Mouse (Mus musculus): Measurements from ENCODE around the gene Cplx2.
A peak's percentile ranks its signal among the peaks of the same experiment; 100 is the strongest.

Gene Cplx2

DNA sequence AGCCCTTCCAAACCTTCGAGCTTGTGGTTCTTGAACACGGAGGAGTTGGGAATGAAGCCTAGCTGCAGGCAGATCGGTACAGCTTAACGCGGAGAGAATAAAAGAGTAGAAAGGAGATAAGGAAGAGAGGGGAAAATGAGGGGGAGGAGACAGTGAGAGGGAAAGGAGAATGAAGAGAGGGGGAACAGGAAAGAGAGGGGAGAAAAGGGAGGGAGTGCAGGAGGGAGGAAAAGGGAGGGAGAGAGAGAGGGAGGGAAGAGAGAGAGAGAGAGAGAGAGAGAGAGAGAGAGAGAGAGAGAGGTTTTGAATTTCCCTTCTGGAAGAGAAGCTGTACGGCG, at the start of gene Cplx2:
Gene Cplx2 (plus strand): TSS at position 301 of the 338 bp plus-strand sequence.
- no peak for DNase-seq (ENCODE audit: extremely low read depth, low read depth)

DNA sequence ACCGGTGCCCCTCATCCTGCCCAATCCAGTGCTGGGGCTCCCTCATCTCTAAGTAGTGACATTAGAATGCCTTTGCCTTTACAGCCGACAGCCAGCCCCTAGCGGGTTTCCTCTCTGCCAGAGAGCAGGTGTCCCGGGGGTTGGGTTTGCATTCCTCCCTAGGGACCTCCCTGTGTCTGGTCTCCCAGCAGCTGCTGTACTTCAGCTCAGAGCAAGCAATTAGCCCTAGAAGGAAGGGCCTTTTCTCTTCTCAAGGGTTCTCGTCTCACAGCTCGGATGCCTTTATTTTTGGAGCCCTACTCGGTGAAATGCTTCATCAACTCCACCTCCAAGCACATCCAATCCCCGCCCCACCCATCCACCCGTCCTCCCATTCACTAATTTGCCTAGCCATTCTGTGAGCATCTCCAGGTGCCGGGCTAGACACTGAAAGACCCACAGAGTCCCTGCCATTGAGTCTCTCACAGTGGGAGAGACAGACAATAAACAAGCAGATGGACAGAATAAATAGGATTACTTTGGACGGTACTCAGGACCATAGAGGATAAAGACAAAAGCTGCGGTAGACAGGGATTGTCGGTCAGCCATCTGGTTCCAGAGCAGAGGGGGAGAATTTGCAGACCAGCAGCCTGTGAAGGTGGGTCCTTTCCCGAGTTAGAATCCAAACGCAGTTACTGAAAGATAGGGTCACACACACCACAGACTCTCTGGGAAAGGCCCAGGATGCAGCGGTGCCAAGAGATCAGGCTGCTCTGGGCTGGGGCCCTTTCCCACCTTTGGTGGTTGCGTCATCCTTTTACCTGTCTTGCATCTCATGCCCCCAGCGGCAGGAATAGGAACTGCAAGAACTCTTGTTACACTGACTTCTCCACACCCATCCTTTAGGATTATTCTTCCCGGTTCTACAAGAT, 48.5 kb upstream of the Cplx2 start:
- no peak for DNase-seq (ENCODE audit: extremely low read depth, low read depth)

DNA sequence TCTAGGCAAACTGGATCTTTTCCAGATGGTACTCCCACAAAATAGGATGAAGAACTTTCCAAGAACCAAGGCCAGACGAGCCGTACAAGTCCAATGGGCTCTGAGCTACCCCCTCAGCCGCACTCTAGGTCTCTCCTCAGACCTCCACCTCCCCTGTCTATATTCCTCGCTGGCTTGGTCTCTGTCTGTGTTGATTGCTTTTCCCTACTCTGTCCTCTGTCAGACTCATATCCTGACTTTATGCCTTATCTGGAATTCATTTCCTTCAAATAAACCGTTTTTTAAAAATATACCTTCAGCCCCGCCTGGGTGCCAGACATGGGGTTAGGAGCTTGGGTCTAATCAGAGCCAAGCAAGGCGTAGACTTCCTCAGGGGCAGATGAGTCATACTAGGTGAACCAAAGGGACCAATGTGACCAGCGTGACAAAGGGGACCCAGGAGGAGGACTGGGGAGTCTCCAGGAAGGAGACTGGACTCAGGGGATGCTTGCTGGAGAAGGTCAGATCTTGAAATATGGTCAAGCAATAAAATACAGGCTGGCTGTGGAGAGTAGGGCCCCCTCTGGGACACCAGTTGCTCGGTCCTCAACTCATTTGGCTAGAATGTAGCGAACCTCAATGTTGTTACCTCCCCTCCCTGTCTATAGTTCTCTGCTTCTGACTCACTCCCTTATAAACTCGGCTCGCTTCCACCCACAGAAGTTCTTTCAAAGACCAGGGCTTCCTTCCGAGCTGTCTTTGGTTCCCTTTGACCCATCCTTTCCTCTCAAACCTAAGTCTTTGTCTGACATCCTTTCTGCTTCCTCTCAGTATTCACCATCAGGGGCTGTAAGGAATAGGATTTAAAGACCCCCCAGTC, 47.6 kb upstream of the Cplx2 start:
- DNase-seq (ENCODE audit: extremely low read depth, low read depth): peak; percentile 85

DNA sequence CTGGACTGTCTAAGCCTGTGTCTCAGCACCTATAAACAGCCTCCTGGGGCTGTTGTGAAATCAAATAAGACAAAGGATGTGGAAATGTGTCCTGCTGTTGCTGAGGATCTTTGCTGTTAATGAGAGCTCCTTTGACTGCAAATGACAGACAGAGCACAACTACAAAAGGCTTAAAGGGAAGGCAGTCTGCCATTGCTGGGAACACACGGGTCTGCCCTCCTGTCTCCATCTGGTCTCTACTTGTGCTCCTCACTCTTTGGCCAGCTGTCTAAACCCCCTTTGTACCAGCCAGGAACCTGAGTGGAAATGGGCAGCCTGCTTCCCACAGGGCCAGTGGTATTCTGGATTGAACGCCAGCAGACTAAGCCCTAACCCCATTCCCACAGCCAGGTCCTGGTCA, 47.0 kb upstream of the Cplx2 start:
- no peak for DNase-seq (ENCODE audit: extremely low read depth, low read depth)

DNA sequence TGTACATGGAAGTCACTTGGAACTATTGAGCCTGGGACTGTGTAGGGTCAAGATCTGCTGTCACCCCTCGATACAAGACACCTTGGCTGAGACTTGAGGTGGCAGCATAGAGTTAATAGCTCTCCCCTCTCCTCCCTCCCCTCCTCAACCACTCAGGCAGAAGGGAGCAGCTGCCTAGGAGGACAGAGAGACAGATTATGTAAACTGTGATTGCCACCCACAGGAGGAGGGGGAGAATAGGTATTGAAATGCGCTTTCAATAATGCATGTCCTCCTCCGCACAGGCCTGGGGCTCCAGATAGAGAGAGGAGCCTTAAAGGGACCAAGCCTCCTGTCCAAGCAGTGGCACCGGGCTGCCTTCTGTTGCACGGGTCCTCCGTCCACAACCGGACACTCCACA, 45.3 kb upstream of the Cplx2 start:
- no peak for DNase-seq (ENCODE audit: extremely low read depth, low read depth)

DNA sequence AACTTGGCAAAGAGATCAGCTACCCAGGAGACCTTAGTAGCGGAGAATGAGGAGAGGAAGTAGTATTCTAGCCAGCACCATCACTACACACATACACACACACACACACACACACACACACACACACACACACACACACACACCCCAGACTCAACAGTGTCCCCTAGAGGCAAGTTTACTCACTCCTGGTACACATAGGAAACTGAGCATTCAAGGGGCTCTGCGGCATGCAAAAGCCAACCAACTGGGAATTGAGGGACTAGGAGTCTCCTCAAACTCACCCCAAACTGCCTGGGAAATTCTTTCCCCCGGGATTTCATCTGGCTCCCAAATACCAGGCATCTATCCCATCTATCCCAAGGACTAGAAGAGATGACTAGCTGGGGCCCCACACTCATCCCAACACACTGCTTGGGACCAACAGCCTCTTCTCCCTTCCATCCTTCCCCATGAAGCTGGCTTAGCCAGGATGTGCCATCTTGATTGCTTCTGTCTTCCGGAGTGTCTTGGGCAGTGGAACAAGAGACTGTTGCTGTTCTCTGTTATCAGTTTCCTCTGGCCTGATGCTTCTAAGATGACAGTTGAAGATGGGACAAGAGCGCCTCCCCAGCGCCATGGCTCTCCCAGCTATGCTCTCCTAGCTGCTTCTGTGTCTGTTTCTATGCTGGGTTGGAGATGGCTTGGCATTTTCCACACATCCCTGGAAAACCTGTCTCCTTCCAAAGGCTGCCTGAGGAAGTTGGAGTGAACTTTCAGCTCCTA, 44.3 kb upstream of the Cplx2 start:
- no peak for DNase-seq (ENCODE audit: extremely low read depth, low read depth)

DNA sequence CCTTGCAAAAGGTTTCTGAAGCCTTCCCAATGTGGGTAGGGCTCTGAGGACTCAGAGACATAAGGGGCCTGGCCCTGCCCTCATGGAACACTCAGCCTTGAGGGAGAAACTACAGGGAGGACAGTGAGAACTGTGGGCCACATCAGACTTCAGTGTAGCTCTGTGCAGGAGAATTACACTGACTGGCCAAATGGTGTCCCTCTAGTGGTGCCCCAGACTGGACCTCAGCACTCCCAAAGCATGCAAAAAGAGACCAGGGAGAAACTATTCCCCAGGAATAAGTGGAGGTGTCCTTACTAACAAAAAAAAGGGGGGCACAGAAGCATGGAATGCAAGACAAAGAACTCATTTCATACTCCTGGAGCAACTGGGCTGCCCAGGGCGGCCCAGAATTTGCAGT, 43.1 kb upstream of the Cplx2 start:
- DNase-seq (ENCODE audit: extremely low read depth, low read depth): no peak

DNA sequence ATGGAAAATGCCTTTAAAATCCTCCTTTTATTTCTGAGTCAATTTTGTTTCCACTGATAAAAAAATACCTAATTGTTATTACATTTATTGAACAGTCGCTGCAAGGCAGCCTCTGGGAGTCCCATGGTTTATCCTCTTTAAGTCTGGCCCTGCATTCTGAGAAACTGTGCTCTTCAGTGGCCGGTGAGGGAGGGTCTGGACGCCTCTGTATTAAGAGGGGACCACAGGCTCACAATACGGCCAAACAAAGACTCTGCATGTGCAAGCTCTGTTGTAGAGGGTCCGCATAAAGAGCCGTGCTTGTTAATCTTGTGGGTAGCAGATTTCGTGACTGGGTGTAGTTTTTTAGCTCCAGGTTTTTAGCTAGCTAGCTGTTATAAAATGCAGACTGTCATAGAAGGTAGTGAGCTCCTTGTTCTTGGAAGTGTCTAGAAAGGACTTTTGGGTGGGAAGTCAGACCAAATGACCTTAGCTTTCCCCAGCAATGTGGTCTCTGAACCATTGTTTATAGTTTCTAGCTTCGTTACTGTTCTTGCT, 42.1 kb upstream of the Cplx2 start:
- no peak for DNase-seq (ENCODE audit: extremely low read depth, low read depth)

DNA sequence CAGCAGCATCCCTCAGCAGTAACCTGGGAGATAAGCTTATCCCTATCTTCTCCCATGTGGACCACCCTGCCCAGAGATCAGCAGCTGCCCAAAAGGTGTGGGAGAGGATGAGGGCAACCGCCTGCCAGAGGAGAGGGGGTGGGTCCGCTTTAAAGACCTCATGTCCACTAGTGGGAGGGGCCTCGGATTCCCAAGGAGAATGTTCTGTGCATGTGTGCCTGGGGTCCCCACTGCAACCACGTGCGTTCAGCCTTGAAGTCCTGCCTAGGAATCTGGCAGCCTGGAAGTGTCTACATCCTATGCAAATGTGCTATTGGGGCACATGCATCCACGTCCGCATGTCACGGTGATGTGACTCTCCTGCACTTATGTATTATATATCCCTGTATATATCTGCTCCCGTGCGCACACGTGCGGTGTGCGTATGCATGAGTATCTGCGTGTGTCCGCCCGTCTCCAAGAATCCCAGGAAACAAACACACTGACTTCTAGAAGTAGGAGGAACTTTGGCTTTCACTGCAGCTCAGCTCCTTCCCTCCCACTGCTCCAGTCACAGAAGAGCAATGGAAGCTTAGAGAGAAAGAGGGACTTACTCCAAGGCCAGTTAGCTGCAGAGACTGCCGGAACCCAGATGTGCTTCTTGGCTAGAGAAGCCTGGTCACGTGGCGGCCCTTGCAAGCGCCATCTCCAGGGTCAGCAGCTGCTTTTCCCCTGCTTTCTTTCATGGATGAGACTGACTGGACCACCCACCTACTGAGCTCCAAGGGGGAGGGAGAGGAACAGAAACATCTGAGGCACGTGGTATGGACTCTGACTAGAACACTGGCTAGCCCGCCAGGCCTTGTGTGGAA, 39.1 kb upstream of the Cplx2 start:
- no peak for DNase-seq (ENCODE audit: extremely low read depth, low read depth)

DNA sequence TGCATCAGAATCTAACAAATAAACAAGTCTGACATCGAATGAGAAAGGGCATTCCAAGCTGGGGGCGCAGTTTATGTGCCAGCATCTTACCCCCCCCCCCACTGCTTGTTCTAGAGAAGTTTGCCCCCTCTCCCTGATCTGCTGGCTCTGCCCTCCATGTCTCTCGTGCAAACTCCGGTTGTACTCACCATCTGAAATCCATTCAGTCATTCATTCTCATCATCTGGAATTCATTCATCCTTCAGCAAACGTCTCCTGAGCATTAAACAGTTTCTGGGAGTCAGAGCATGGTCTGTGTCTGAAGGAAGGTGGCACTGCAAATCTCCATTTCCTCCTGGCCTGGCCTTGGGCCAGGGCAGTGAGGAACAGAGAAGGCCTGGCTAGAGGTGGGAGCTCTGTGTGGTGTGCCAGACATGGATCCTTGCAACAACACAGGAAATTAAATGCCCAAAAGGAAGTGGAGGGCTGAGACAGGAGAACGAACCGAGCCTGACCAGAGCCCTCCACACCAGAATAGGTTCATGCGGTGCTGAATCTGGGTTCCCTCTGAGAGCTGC, 38.1 kb upstream of the Cplx2 start:
- no peak for DNase-seq (ENCODE audit: extremely low read depth, low read depth)

DNA sequence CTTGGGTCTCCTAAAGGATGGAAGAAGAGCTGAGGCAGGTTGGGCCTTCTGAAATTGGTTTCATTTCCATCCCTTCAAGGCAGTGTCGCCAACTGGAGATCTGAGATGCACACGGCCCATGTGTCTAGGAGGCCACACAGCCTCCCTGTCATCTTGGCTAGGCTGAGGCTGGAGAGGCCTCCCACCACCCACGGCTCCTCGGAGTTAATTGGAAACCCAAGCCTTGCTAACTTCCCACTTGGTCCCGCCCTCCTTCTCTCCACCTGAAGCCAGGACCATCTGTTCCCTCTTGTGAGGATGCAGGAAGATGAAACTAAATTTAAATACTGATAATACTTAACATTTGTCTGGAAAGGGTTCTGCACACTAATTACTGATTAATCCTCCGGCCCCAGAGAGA, 34.1 kb upstream of the Cplx2 start:
- no peak for DNase-seq (ENCODE audit: extremely low read depth, low read depth)

DNA sequence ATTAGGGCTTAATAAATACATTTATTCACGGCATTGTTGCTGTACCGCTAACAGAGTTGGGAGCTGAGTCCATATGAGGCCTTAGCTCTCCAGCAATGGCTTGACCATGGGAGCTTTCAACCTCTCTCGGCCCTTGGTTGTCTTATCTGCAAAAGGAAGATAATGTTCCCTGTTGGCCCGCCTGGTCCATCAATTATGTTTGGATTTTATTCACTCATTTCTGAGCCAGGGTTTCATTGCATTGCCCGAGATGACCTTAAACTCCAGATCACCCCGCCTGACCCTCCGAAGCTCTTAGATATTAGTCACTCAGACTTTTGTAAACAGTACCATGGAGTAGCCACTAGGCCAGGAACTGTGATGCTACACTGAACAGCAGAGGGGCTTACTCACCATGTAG, 33.6 kb upstream of the Cplx2 start:
- no peak for DNase-seq (ENCODE audit: extremely low read depth, low read depth)

DNA sequence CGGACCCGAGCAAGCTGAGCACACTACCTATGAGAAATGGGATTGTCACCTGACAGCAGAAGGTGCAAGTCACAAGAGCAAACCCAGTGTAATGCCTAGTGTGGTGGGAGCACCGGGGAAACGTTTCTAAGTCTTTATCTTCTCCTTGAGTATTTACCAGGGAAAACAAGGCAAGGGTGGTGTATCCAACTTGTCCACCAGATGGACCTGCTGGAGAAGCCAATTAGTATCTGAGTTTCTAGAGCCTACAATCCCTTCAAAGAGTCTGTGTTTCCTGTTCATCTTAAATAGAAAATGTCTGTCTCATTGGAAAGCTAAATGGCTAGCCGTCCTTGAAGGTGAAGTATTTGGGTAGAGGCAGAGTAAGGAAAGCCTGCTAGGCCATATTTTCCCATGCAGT, 32.3 kb upstream of the Cplx2 start:
- no peak for DNase-seq (ENCODE audit: extremely low read depth, low read depth)

DNA sequence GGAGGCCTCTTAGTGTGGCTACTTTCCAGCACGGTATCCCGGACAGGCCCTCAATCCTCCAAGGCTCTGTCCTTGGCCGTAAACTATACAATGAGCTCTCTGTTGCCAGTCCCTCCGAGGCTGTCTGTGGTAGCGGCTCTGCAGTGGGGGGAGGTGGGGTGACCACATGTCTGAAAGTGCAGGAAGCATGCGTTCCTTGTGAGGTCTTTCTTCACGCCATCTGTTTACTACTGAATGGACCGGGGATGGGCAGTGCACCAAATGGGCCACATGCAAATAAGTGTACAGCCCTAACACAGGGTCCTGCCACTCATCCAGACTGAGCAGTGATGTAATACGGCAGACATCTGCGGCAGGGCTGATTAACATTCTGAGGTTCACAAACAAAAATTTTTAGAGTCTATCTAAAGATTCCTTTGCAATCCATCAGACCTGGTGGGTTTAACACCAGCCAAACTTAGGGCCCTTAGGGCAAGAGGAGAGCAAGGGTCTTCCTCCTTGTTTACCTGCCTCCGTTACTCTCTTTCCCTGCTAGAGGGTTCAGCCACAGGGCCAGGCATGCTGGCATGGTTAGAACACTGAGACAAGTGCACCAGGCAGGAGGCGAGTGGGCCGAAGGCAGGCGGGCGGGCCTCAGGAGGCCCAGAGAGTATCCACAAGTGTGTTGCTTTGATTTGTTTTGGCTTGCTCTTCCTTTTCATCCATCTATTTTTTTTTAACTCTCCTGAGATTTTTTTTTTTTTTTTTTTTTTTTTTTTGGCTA, 25.1 kb upstream of the Cplx2 start:
- no peak for DNase-seq (ENCODE audit: extremely low read depth, low read depth)

DNA sequence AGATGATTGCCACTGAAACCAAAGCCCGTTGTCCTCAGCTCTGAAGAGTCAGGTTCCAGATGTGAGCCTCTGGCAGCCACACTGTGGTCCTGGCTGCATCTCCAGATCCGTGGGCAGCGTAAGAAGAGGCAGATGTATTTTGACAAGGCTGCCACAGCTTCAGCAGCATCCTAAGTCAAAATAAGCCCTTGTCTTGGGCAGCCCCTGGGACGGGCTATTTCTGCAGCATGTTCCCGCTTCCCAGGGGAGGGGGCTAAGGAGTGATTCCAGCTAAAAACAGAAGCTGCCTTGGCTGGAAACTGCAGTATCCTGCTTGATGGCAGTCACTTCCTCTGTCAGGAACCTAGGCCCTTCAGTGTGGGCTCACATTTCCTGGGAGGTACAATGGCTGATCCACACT, 23.1 kb upstream of the Cplx2 start:
- DNase-seq (ENCODE audit: extremely low read depth, low read depth): no peak

DNA sequence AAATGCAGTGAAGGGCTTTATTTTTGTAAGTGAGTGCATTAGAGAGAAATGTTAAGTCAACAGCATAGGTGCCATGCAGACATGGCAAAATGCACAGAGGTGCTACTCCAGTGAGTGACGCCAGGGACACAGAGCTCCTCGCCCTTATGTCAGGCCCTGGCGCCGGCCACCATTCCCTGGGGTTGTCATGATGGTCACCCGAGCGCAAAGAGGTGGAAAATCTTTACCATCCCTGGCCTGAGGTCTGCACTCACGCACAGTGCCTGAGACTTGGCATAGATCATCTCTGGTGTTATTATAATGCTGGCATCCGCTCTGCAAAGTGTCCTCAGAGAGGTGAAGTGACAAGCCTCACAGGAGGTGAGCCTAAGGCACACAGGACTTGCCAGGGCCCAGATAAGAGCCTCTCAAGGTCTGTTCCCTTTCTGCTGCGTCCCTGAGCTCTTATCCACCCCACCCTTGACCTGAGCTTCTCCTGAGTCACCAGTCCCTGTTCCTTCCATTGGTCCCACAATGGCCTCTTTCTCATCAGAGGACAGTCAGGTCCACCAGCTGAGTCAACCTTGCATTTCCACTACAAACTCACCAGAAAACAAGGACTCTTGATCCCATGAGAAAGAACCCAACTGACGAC, 21.9 kb upstream of the Cplx2 start:
- no peak for DNase-seq (ENCODE audit: extremely low read depth, low read depth)

DNA sequence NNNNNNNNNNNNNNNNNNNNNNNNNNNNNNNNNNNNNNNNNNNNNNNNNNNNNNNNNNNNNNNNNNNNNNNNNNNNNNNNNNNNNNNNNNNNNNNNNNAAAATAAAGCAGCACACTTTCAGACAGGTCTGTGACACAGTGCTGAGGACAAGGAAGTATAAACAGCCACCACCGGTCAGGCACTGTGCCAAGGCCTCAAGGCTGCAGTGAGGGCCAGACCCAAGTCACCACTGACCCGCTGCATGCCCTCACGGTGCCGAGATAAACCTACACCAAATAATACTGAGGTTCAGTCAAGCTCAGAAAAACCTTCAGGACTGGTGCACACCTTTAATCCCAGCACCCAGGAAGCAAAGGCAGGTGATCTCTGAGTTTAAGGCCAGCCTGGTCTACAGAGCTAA, 13.7 kb upstream of the Cplx2 start:
- no peak for DNase-seq (ENCODE audit: extremely low read depth, low read depth)

DNA sequence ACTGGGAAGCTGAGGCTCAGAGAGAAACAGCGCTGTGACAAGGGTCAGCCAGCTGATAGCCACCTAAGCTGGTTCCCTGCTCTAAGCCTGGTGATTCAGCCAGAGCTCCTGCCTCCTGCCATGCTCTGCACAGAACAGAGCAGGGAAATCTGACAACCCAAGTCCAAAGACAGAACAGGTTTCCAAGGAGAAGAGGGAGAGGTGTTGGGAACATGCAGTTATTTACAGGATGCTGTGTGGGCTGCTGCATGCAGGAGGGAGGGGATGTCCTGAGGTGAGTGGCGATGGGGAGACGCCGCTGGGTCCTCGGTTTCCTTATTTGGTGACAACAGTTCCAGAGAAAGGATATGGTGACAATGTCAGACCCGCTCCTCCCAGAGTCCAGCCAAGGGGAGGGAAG, 12.0 kb upstream of the Cplx2 start:
- DNase-seq (ENCODE audit: extremely low read depth, low read depth): no peak

DNA sequence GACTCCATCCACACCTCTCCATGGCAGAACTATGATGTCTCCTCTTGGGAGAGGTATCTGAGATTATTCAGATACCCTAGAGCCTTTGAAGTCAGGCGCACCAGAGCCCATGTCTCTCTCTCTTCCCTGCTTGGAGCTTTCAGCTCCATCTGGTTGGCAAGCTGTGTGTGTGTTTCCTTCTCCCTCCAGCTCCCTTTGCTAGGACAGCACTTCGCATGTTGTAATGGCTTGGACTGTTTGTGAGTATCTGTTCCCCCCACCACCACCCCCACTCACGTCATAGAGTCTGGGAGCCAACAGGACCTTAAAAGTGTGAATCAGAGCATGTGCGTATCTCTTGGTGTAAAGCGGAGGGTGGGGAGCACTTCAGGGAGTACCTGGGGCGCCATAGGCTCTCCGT, 6.5 kb upstream of the Cplx2 start:
- DNase-seq (ENCODE audit: extremely low read depth, low read depth): no peak
